Mouse (Mus musculus) cortical plate, adult 2 months (tissue): Measurements from ENCODE around the gene Fcho1.

Source experiments
- CTCF ChIP-seq: fragments of 200-500 bp; IDR thresholded peaks from 2 replicates; pipeline ENCODE4 v1.5.1; 2011; ENCODE audit warnings: mild to moderate bottlenecking, control low read depth, low read length; ENCODE audit not compliant: insufficient read depth; ENCODE audit errors: extremely low read depth
- POLR2A ChIP-seq: fragments of 200-500 bp; IDR thresholded peaks from 2 replicates; pipeline ENCODE4 v1.6.1; 2011; ENCODE audit warnings: mild to moderate bottlenecking, low read length, control low read depth; ENCODE audit not compliant: insufficient read depth; ENCODE audit errors: extremely low read depth

DNA sequence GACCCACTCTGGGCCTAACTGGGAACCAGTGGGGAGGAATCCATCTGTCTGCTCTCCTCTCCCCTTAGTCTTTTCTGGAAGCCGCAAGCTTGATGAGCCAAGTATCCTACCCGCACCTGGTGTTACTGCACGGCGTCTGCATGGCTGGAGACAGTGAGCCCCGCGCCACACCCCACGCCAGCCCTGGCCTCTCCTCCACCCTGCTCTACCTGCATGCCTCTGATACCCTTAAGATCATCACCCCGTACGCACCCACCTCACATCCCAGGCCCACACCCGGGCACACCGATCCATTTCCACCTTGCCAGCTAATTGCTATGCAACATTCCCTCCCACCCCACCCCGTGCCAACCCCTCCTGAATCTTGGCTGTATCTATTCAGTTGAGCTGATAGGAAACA, 42.7 kb downstream of the Fcho1 start:
- TF ChIP-seq CTCF (no peak), POLR2A (no peak)
